Mouse (Mus musculus): ENCODE results near the gene Setx. TPM values are rescaled to one million over a fixed set of nuclear protein-coding genes. Genes with fewer than 3 reads are reported as not detected.
"Not testable (repeated sequence)": the region's sequence is repeated elsewhere in the genome, so short reads cannot be mapped to it uniquely, and the experiment has no call there.

The Setx gene
- 5.7 and 7.4 TPM in 2 replicates for polyA plus RNA-seq (2015; fragmentation: Nextera tagmentation; extraction: Ambion mirVana)

- WGBS, result 65% methylated on average over 14 of the region's 14 CpGs
- no peak for ATAC-seq (ENCODE audit: extremely low read depth, insufficient number of reproducible peaks, low FRiP score, low TSS enrichment)
- Histone ChIP-seq H3K4me1 (peaks cover 20% of the 10 kb centered on the region), H3K4me3 (peak within 1 kb of the TSS; percentile 74), H3K36me3 (peaks cover 25% of the 10 kb centered on the region), H3K9ac (peak within 1 kb of the TSS; percentile 86), H3K27ac (replicated peaks) (peak within 1 kb of the TSS; percentile 96), H3K9me3 (no peaks in the 10 kb centered on the region), H3K27me3 (replicated peaks) (no peaks in the 10 kb centered on the region), H3K4me2 (peak within 1 kb of the TSS; percentile 77)
These were observed at the start of gene Setx for GRCm38 (mm10) chr2:29123907-29124569. TSS of gene Setx (plus strand) at chr2:29124181.

- Histone ChIP-seq H3K4me3 (no peak overlapping the region), H3K36me3 (peaks cover 92% of the 10 kb centered on the region)
These were observed 49.3 kb upstream of the Setx start for GRCm38 (mm10) chr2:29074676-29075075.

DNA sequence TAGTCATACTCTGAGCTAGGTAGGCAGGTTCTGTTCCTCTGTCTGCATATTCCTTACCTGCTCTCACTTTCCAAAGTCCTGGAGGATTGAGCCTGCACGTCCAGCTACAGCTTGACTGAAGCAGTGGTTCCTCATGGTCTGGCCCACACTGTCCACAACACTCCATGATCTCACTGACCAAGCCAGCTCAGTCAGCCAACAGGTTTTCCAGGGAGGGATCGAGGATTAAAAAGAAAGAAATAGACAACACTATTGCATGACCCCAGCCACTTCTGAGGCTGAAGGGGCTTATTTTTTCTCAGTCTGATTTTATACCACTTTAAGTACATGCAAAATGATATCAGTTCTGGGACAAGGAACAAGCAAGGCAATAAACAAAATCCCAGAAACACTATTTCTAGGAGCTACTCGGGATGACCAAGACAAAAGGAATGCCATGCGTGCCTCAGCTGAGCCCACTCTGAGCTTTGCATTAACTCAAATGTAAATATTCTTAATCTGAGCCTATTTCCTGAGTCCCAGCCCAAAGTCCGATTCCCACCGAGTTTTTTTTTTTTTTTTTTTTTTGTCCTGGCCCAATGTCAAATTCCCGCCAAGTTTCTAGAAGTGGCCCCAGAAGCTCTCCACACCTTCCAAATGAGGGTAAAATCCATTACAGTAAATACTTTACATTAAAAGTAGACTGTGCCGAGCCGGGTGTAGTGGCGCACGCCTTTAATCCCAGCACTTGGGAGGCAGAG, 48.5 kb upstream of the Setx start:
- Histone ChIP-seq H3K27me3 (replicated peaks) (no peaks in the 10 kb centered on the region), H3K27ac (replicated peaks) (peak overlapping the region; percentile 56), H3K9ac (no peak overlapping the region), H3K36me3 (peaks cover 94% of the 10 kb centered on the region), H3K4me1 (no peaks in the 10 kb centered on the region), H3K4me3 (no peak overlapping the region), H3K9me3 (no peaks in the 10 kb centered on the region), H3K4me2 (no peak overlapping the region)
- WGBS, result 73% methylated on average over 11 of the region's 11 CpGs
- no peak for ATAC-seq (ENCODE audit: extremely low read depth, insufficient number of reproducible peaks, low FRiP score, low TSS enrichment)

More at GRCm38 (mm10) chr2:29074676-29075075, 49.3 kb upstream of the Setx start:
- Histone ChIP-seq H3K9me3 (no peaks in the 10 kb centered on the region), H3K4me2 (no peak overlapping the region), H3K27me3 (replicated peaks) (no peaks in the 10 kb centered on the region), H3K27ac (replicated peaks) (peak overlapping the region; percentile 56; the same call in 1 of the 2 replicates), H3K4me1 (no peaks in the 10 kb centered on the region), H3K9ac (no peak overlapping the region)
- 87% methylated on average over 7 of the region's 7 CpGs for WGBS
- ATAC-seq (ENCODE audit: extremely low read depth, insufficient number of reproducible peaks, low FRiP score, low TSS enrichment), result no peak

- no peak overlapping the region for H3K4me2 ChIP-seq
- no peaks in the 10 kb centered on the region for H3K27me3 ChIP-seq (replicated peaks)
- ATAC-seq (ENCODE audit: extremely low read depth, insufficient number of reproducible peaks, low FRiP score, low TSS enrichment), result no peak
- H3K4me1 ChIP-seq, result no peaks in the 10 kb centered on the region
- H3K36me3 ChIP-seq, result peaks cover 94% of the 10 kb centered on the region
- H3K4me3 ChIP-seq, result no peak overlapping the region
- H3K9ac ChIP-seq, result no peak overlapping the region
- no peaks in the 10 kb centered on the region for H3K9me3 ChIP-seq
- H3K27ac ChIP-seq (replicated peaks), result no peak overlapping the region
- 70% methylated on average over 2 of the region's 2 CpGs for WGBS
These were observed 47.8 kb upstream of the Setx start for GRCm38 (mm10) chr2:29076226-29076625.

GRCm38 (mm10) chr2:29081965-29082364, 42.0 kb upstream of the Setx start:
- no peaks in the 10 kb centered on the region for H3K9me3 ChIP-seq
- H3K27ac ChIP-seq (replicated peaks), result no peak overlapping the region
- peaks cover 94% of the 10 kb centered on the region for H3K36me3 ChIP-seq
- no peak overlapping the region for H3K4me3 ChIP-seq
- H3K4me1 ChIP-seq, result no peaks in the 10 kb centered on the region
- H3K27me3 ChIP-seq (replicated peaks), result no peaks in the 10 kb centered on the region
- H3K9ac ChIP-seq, result no peak overlapping the region
- WGBS, result 64% methylated on average over 3 of the region's 3 CpGs
- ATAC-seq (ENCODE audit: extremely low read depth, insufficient number of reproducible peaks, low FRiP score, low TSS enrichment), result no peak
- H3K4me2 ChIP-seq, result no peak overlapping the region

- Histone ChIP-seq H3K27ac (replicated peaks) (no peak overlapping the region), H3K27me3 (replicated peaks) (no peaks in the 10 kb centered on the region), H3K4me1 (no peaks in the 10 kb centered on the region), H3K4me3 (no peak overlapping the region), H3K36me3 (peaks cover 67% of the 10 kb centered on the region), H3K9ac (no peak overlapping the region), H3K9me3 (no peaks in the 10 kb centered on the region), H3K4me2 (no peak overlapping the region)
- no peak for ATAC-seq (ENCODE audit: extremely low read depth, insufficient number of reproducible peaks, low FRiP score, low TSS enrichment)
- 94% methylated on average over 7 of the region's 7 CpGs for WGBS
These were observed 38.0 kb upstream of the Setx start for GRCm38 (mm10) chr2:29086026-29086425.

GRCm38 (mm10) chr2:29089276-29089675, 34.7 kb upstream of the Setx start:
- not testable (repeated sequence) for H3K9me3 ChIP-seq; H3K27ac ChIP-seq (replicated peaks); H3K4me2 ChIP-seq; ATAC-seq (ENCODE audit: extremely low read depth, insufficient number of reproducible peaks, low FRiP score, low TSS enrichment); H3K4me3 ChIP-seq; H3K4me1 ChIP-seq; H3K9ac ChIP-seq; H3K27me3 ChIP-seq (replicated peaks)
- peaks cover 35% of the 10 kb centered on the region for H3K36me3 ChIP-seq
- 89% methylated on average over 6 of the region's 6 CpGs for WGBS

DNA sequence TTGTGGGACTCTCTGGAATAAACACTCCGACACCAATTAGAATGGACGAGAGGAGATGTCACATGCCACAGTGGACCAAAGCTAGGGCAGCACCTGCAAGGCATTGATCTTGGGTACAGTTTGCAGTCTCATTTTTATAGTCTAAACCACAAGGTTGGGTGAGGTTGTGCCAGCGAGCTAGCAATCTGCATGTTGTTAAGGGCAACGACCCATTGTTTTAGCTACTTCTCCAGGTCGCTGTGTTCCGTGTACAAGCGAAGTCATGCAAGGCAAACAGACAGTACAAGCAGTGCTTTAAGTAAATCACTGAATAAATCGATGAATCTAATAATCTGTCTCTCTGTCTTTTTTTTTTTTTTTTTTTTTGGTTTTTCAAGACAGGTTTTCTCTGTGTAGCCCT, 28.3 kb upstream of the Setx start:
- 82% methylated on average over 8 of the region's 8 CpGs for WGBS
- Histone ChIP-seq H3K4me3 (no peak overlapping the region), H3K36me3 (no peaks in the 10 kb centered on the region), H3K4me2 (no peak overlapping the region), H3K27ac (replicated peaks) (no peak overlapping the region), H3K9me3 (no peaks in the 10 kb centered on the region), H3K4me1 (no peaks in the 10 kb centered on the region), H3K9ac (no peak overlapping the region), H3K27me3 (replicated peaks) (no peaks in the 10 kb centered on the region)
- no peak for ATAC-seq (ENCODE audit: extremely low read depth, insufficient number of reproducible peaks, low FRiP score, low TSS enrichment)

- H3K4me3 ChIP-seq, result no peak overlapping the region
- no peak overlapping the region for H3K27ac ChIP-seq (replicated peaks)
- H3K4me2 ChIP-seq, result no peak overlapping the region
- no peaks in the 10 kb centered on the region for H3K4me1 ChIP-seq
- no peaks in the 10 kb centered on the region for H3K9me3 ChIP-seq
- H3K36me3 ChIP-seq, result no peaks in the 10 kb centered on the region
- 60% methylated on average over 4 of the region's 4 CpGs for WGBS
- H3K9ac ChIP-seq, result no peak overlapping the region
- H3K27me3 ChIP-seq (replicated peaks), result no peaks in the 10 kb centered on the region
- ATAC-seq (ENCODE audit: extremely low read depth, insufficient number of reproducible peaks, low FRiP score, low TSS enrichment), result no peak
These were observed 27.2 kb upstream of the Setx start for GRCm38 (mm10) chr2:29096751-29097150.

DNA sequence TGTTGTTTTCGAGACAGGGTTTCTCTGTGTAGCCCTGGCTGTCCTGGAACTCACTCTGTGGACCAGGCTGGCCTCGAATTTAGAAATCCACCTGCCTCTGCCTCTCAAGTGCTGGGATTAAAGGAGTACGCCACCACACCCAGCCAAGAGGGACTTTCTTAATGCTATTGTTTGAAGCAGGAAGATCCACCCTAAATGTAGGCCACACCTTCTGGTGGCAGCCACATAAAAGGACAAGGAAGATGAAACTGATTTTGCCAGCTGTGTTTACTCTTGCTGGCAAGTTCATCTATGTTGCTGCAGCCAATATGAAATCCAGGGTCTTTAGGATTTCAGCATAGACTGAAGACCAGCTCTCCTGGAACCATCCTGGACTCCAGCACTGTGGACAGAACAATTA, 26.5 kb upstream of the Setx start:
- Histone ChIP-seq H3K9ac (no peak overlapping the region), H3K9me3 (no peaks in the 10 kb centered on the region), H3K36me3 (no peaks in the 10 kb centered on the region), H3K27ac (replicated peaks) (no peak overlapping the region), H3K4me2 (no peak overlapping the region), H3K27me3 (replicated peaks) (no peaks in the 10 kb centered on the region), H3K4me3 (no peak overlapping the region), H3K4me1 (no peaks in the 10 kb centered on the region)
- 58% methylated on average over 3 of the region's 3 CpGs for WGBS
- ATAC-seq (ENCODE audit: extremely low read depth, insufficient number of reproducible peaks, low FRiP score, low TSS enrichment), result no peak

GRCm38 (mm10) chr2:29097955-29098354, 26.0 kb upstream of the Setx start:
- not testable (repeated sequence) for H3K9ac ChIP-seq; H3K36me3 ChIP-seq; H3K9me3 ChIP-seq; ATAC-seq (ENCODE audit: extremely low read depth, insufficient number of reproducible peaks, low FRiP score, low TSS enrichment); H3K4me2 ChIP-seq; H3K4me1 ChIP-seq; H3K27ac ChIP-seq (replicated peaks); H3K4me3 ChIP-seq; H3K27me3 ChIP-seq (replicated peaks)
- 87% methylated on average over 5 of the region's 5 CpGs for WGBS

DNA sequence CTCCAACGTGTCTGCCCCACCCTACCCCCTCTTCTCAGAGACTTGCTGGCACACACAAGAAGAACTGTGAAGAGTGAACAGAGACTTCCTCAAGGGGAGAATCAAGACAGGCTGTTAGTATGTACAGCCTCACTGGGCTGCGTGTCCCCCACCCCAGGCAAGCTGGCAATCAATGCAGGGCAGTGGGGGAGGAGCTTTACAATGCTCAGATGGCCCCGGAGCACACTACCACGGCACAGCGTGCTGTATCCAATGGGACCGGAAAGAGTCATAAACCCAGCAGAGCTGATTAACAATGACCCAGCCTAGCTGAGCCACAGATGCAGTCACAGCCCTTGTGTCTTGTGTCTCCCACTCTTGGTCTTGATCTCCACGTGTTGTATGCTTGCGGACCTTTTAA, 25.2 kb upstream of the Setx start:
- Histone ChIP-seq H3K9ac (no peak overlapping the region), H3K27me3 (replicated peaks) (no peaks in the 10 kb centered on the region), H3K9me3 (no peaks in the 10 kb centered on the region), H3K27ac (replicated peaks) (no peak overlapping the region), H3K36me3 (no peaks in the 10 kb centered on the region), H3K4me2 (no peak overlapping the region), H3K4me3 (no peak overlapping the region), H3K4me1 (no peaks in the 10 kb centered on the region)
- WGBS, result 76% methylated on average over 8 of the region's 8 CpGs
- no peak for ATAC-seq (ENCODE audit: extremely low read depth, insufficient number of reproducible peaks, low FRiP score, low TSS enrichment)

All from heart, embryonic 13.5 days (tissue).